Mouse (Mus musculus): ENCODE measurements around the gene Kctd15. TPM values are rescaled to one million over a fixed set of nuclear protein-coding genes. Genes with fewer than 3 reads are reported as not detected.
A peak's percentile ranks its signal among the peaks of the same experiment; 100 is the strongest.

Kctd15 gene
- polyA plus RNA-seq, 1 experiment: 1.0 TPM

GRCm38 (mm10) chr7:34670778-34671177 lies 14.2 kb upstream of the Kctd15 start:
- H3K4me3 ChIP-seq (replicated peaks): no peak overlapping the region
- TF ChIP-seq GATA1 (IDR thresholded peaks at IDR 0.05; ENCODE audit: borderline replicate concordance, low read length) (no peak), FLI1 (IDR thresholded peaks at IDR 0.05; ENCODE audit: low read length) (no peak)
- H3K4me1 ChIP-seq: peaks cover 7% of the 10 kb centered on the region; the same call in 1 of the 2 replicates
- peaks cover 41% of the 10 kb centered on the region for H3K27me3 ChIP-seq (replicated peaks)
- H3K36me3 ChIP-seq (replicated peaks; ENCODE audit: low read length): no peaks in the 10 kb centered on the region
- H3K9me3 ChIP-seq: peaks cover 15% of the 10 kb centered on the region

GRCm38 (mm10) chr7:34669336-34669735 lies 12.8 kb upstream of the Kctd15 start:
- H3K27me3 ChIP-seq (replicated peaks): peaks cover 34% of the 10 kb centered on the region
- no peaks in the 10 kb centered on the region for H3K36me3 ChIP-seq (replicated peaks; ENCODE audit: low read length)
- no peak overlapping the region for H3K4me3 ChIP-seq (replicated peaks)
- TF ChIP-seq GATA1 (IDR thresholded peaks at IDR 0.05; ENCODE audit: borderline replicate concordance, low read length) (no peak), FLI1 (IDR thresholded peaks at IDR 0.05; ENCODE audit: low read length) (no peak)
- peaks cover 15% of the 10 kb centered on the region for H3K9me3 ChIP-seq
- H3K4me1 ChIP-seq: no peaks in the 10 kb centered on the region

- Histone ChIP-seq H3K27me3 (replicated peaks) (peaks cover 23% of the 10 kb centered on the region), H3K36me3 (replicated peaks; ENCODE audit: low read length) (no peaks in the 10 kb centered on the region), H3K4me3 (replicated peaks) (no peak overlapping the region), H3K9me3 (peaks cover 15% of the 10 kb centered on the region), H3K4me1 (no peaks in the 10 kb centered on the region)
- no peak for TF ChIP-seq GATA1 (IDR thresholded peaks at IDR 0.05; ENCODE audit: borderline replicate concordance, low read length)
Observed at GRCm38 (mm10) chr7:34667874-34668273, 11.3 kb upstream of the Kctd15 start.

GRCm38 (mm10) chr7:34663145-34663544 lies 6.6 kb upstream of the Kctd15 start:
- no peak overlapping the region for H3K4me3 ChIP-seq (replicated peaks)
- H3K27me3 ChIP-seq (replicated peaks): peaks cover 28% of the 10 kb centered on the region
- no peak for TF ChIP-seq FLI1 (IDR thresholded peaks at IDR 0.05; ENCODE audit: low read length)
- no peak for TF ChIP-seq GATA1 (IDR thresholded peaks at IDR 0.05; ENCODE audit: borderline replicate concordance, low read length)
- peaks cover 15% of the 10 kb centered on the region for H3K9me3 ChIP-seq
- H3K36me3 ChIP-seq (replicated peaks; ENCODE audit: low read length): no peaks in the 10 kb centered on the region
- H3K4me1 ChIP-seq: no peaks in the 10 kb centered on the region

- no peaks in the 10 kb centered on the region for H3K4me1 ChIP-seq
- no peak for TF ChIP-seq FLI1 (IDR thresholded peaks at IDR 0.05; ENCODE audit: low read length)
- TF ChIP-seq GATA1 (IDR thresholded peaks at IDR 0.05; ENCODE audit: borderline replicate concordance, low read length): no peak
- peaks cover 14% of the 10 kb centered on the region for H3K9me3 ChIP-seq
- no peaks in the 10 kb centered on the region for H3K36me3 ChIP-seq (replicated peaks; ENCODE audit: low read length)
- H3K27me3 ChIP-seq (replicated peaks): peaks cover 37% of the 10 kb centered on the region
- H3K4me3 ChIP-seq (replicated peaks): no peak overlapping the region
Observed at GRCm38 (mm10) chr7:34662227-34662626, 5.7 kb upstream of the Kctd15 start.

- H3K4me1 ChIP-seq: peaks cover 12% of the 10 kb centered on the region
- H3K9me3 ChIP-seq: no peaks in the 10 kb centered on the region
- peaks cover 54% of the 10 kb centered on the region for H3K27me3 ChIP-seq (replicated peaks)
- no peak overlapping the region for H3K4me3 ChIP-seq (replicated peaks)
- TF ChIP-seq GATA1 (IDR thresholded peaks at IDR 0.05; ENCODE audit: borderline replicate concordance, low read length) (no peak), FLI1 (IDR thresholded peaks at IDR 0.05; ENCODE audit: low read length) (no peak)
- H3K36me3 ChIP-seq (replicated peaks; ENCODE audit: low read length): no peaks in the 10 kb centered on the region
Observed at GRCm38 (mm10) chr7:34659386-34660085, 3.0 kb upstream of the Kctd15 start.

GRCm38 (mm10) chr7:34655086-34655839 lies 1.3 kb downstream of the Kctd15 start:
- no peak for TF ChIP-seq GATA1 (IDR thresholded peaks at IDR 0.05; ENCODE audit: borderline replicate concordance, low read length)
- peak overlapping the region; percentile 92 for H3K4me3 ChIP-seq (replicated peaks)
- H3K9me3 ChIP-seq: no peaks in the 10 kb centered on the region
- H3K36me3 ChIP-seq (replicated peaks; ENCODE audit: low read length): no peaks in the 10 kb centered on the region
- peaks cover 22% of the 10 kb centered on the region for H3K4me1 ChIP-seq
- peaks cover 81% of the 10 kb centered on the region for H3K27me3 ChIP-seq (replicated peaks)

GRCm38 (mm10) chr7:34654441-34655085 lies 2.0 kb downstream of the Kctd15 start:
- no peaks in the 10 kb centered on the region for H3K9me3 ChIP-seq
- peaks cover 80% of the 10 kb centered on the region for H3K27me3 ChIP-seq (replicated peaks)
- peak overlapping the region; percentile 92 for H3K4me3 ChIP-seq (replicated peaks)
- H3K36me3 ChIP-seq (replicated peaks; ENCODE audit: low read length): no peaks in the 10 kb centered on the region
- TF ChIP-seq FLI1 (IDR thresholded peaks at IDR 0.05; ENCODE audit: low read length): no peak
- TF ChIP-seq GATA1 (IDR thresholded peaks at IDR 0.05; ENCODE audit: borderline replicate concordance, low read length): no peak
- peaks cover 22% of the 10 kb centered on the region for H3K4me1 ChIP-seq

- H3K4me3 ChIP-seq (replicated peaks): peak overlapping the region; percentile 75
- H3K4me1 ChIP-seq: peaks cover 22% of the 10 kb centered on the region
- peaks cover 81% of the 10 kb centered on the region for H3K27me3 ChIP-seq (replicated peaks)
- no peaks in the 10 kb centered on the region for H3K36me3 ChIP-seq (replicated peaks; ENCODE audit: low read length)
- TF ChIP-seq GATA1 (IDR thresholded peaks at IDR 0.05; ENCODE audit: borderline replicate concordance, low read length) (no peak), FLI1 (IDR thresholded peaks at IDR 0.05; ENCODE audit: low read length) (no peak)
- H3K9me3 ChIP-seq: peaks cover 5% of the 10 kb centered on the region
Observed at GRCm38 (mm10) chr7:34653731-34654440, 2.6 kb downstream of the Kctd15 start.

Measured in megakaryocyte, embryonic 14.5 days (primary cell).